Mouse (Mus musculus) stomach, postnatal 0 days (tissue): ENCODE measurements around the gene Lrrc49.

ENCODE experiments used
- CTCF ChIP-seq: IDR thresholded peaks from 2 replicates; pipeline ENCODE4 v1.5.1; 2016; ENCODE audit warnings: antibody characterized with exemption, low read depth, mild to moderate bottlenecking, moderate library complexity
- EP300 ChIP-seq: optimal IDR thresholded peaks from 2 replicates; pipeline ENCODE3; 2016; ENCODE audit warnings: antibody characterized with exemption

- no peak for TF ChIP-seq CTCF
- no peak for TF ChIP-seq EP300
Observed at GRCm38 (mm10) chr9:60528269-60528668, 159.7 kb downstream of the Lrrc49 start.
